15 mouse cellular contexts compared by ENCODE assay signal in genomic region chr19:32492339-32492738, GRCm38 (mm10). TPM values are rescaled to one million over a fixed set of nuclear protein-coding genes. Genes with fewer than 3 reads are reported as not detected.
DNase-seq lines count a peak whose midpoint lies in the region; ATAC-seq and TF ChIP-seq lines count a peak whose summit lies in the region.
"Had no signal": no experiment of that assay in that cellular context is flagged by ENCODE, and none has a peak within 500 bp of the region (broad histone marks: within the 10 kb centered on the region; RNA-seq: fewer than 3 reads in every experiment).

No protein-coding gene starts in this region.

- CTCF ChIA-PET in Patski (lab: Charles Lee) = no interaction called here

- H3K4me2 ChIP-seq in hindbrain, postnatal 0 days (ENCODE audit: low read depth, low read length) = no peak overlapping the region
- no peak overlapping the region for H3K4me2 ChIP-seq in hindbrain, embryonic 13.5 days
- H3K4me2 ChIP-seq: embryonic facial prominence, embryonic 12.5 days; forebrain, embryonic 15.5 days; hindbrain, embryonic 14.5 days had no signal

- intact Hi-C loops in left cerebral cortex, adult 2 months (cut with DNase I) = no loop called here

- H3K9me3 ChIP-seq in hindbrain, postnatal 0 days (ENCODE audit: low read length) = no peaks in the 10 kb centered on the region
- no peaks in the 10 kb centered on the region for H3K9me3 ChIP-seq in hindbrain, embryonic 13.5 days
- H3K9me3 ChIP-seq: embryonic facial prominence, embryonic 12.5 days; forebrain, embryonic 15.5 days had no signal

- DNase-seq in hindbrain, postnatal 0 days (ENCODE audit: low spot score) = no peak
- no peak for DNase-seq in left cerebral cortex, adult 2 months (ENCODE audit: extremely low spot score in 1 of 2, low spot score in 2 of 2)
- DNase-seq in left cerebral cortex, adult 18-20 months (ENCODE audit: low spot score in 2 of 2) = no peak
- DNase-seq in Patski (ENCODE audit: low read depth, low spot score) = no peak
- no peak for DNase-seq in urinary bladder, postnatal 36 days (ENCODE audit: low spot score in 2 of 2)
- DNase-seq: adrenal gland, postnatal 10 days; cerebellum, adult 11 months; cerebellum, adult 8-10 months; cerebellum, postnatal 14 days; gastrocnemius, postnatal 14 days; heart, postnatal 10 days had no signal

- POLR2A ChIA-PET in Patski (lab: Charles Lee) = no interaction called here

- H3K27me3 ChIP-seq in hindbrain, postnatal 0 days (ENCODE audit: insufficient read depth, low read length) = no peaks in the 10 kb centered on the region
- no peaks in the 10 kb centered on the region for H3K27me3 ChIP-seq in hindbrain, embryonic 13.5 days
- H3K27me3 ChIP-seq in Patski = no peaks in the 10 kb centered on the region
- H3K27me3 ChIP-seq: embryonic facial prominence, embryonic 12.5 days; forebrain, embryonic 15.5 days had no signal

- in situ Hi-C loops in Patski (cut with MboI; ENCODE audit: low pct_unique_long_range_greater_than_20kb) = loop anchor here (10.0 kb wide), 1 partner anchor 518 kb away; no protein-coding TSS in a partner anchor

- ATAC-seq in hindbrain, postnatal 0 days = no peak
- no peak for ATAC-seq in hindbrain, embryonic 13.5 days (ENCODE audit: low FRiP score)
- ATAC-seq in Patski = no peak
- ATAC-seq: forebrain, embryonic 15.5 days had no signal

- no peak overlapping the region for H3K9ac ChIP-seq in hindbrain, postnatal 0 days (replicated peaks; ENCODE audit: low read length)
- H3K9ac ChIP-seq in hindbrain, embryonic 13.5 days = no peak overlapping the region
- H3K9ac ChIP-seq: embryonic facial prominence, embryonic 12.5 days; forebrain, embryonic 15.5 days; hindbrain, embryonic 14.5 days had no signal

- 98% methylated on average over 3 of the region's 3 CpGs for WGBS in hindbrain, postnatal 0 days
- WGBS in hindbrain, embryonic 13.5 days = 98% methylated on average over 3 of the region's 3 CpGs

- no peaks in the 10 kb centered on the region for H3K4me1 ChIP-seq in hindbrain, postnatal 0 days (ENCODE audit: insufficient read depth, low read length)
- peaks cover 15% of the 10 kb centered on the region for H3K4me1 ChIP-seq in hindbrain, embryonic 13.5 days (replicated peaks)

- H3K36me3 ChIP-seq in hindbrain, postnatal 0 days (ENCODE audit: insufficient read depth, low read length) = peaks cover 6% of the 10 kb centered on the region; the same call in 1 of the 2 replicates
- H3K36me3 ChIP-seq in hindbrain, embryonic 13.5 days = peaks cover 42% of the 10 kb centered on the region

- no peak overlapping the region for H3K27ac ChIP-seq in hindbrain, postnatal 0 days
- H3K27ac ChIP-seq in hindbrain, embryonic 13.5 days = no peak overlapping the region
- no peak overlapping the region for H3K27ac ChIP-seq in left cerebral cortex, adult 2 months
- H3K27ac ChIP-seq: embryonic facial prominence, embryonic 12.5 days; forebrain, embryonic 15.5 days; hindbrain, embryonic 14.5 days had no signal

- TF ChIP-seq CTCF in hindbrain, postnatal 0 days (IDR thresholded peaks at IDR 0.05; ENCODE audit: low read depth) = peak; percentile 7; the same call in 1 of the 2 replicates
- peak; percentile 26 for TF ChIP-seq CTCF in left cerebral cortex, adult 2 months (IDR thresholded peaks at IDR 0.05)
- peak; percentile 37 for TF ChIP-seq CTCF in Patski (IDR thresholded peaks at IDR 0.05)

- no peak overlapping the region for H3K4me3 ChIP-seq in hindbrain, postnatal 0 days (ENCODE audit: low read length)
- H3K4me3 ChIP-seq in hindbrain, embryonic 13.5 days = no peak overlapping the region
- no peak overlapping the region for H3K4me3 ChIP-seq in left cerebral cortex, adult 2 months
- H3K4me3 ChIP-seq: embryonic facial prominence, embryonic 12.5 days; forebrain, embryonic 15.5 days had no signal

RNA-seq across cellular contexts. Expression of gene Minpp1, which starts 6.8 kb away (rescaled TPM):
- 119 and 144 TPM in 2 replicates for total RNA-seq in hindbrain, postnatal 0 days (2014; rRNA removed)
- 59.1 and 60.2 TPM in 2 replicates for polyA plus RNA-seq in hindbrain, postnatal 0 days (2015; fragmentation: Nextera tagmentation; extraction: Ambion mirVana)
- polyA plus RNA-seq in hindbrain, embryonic 13.5 days (2015; fragmentation: Nextera tagmentation; extraction: Ambion mirVana) = 53.0 and 55.0 TPM in 2 replicates
- 10 to 100 TPM; 66.3 to 71.3 TPM for total RNA-seq in left cerebral cortex, adult 2 months (2021)
- total RNA-seq in left cerebral cortex, adult 18-20 months (2021) = 10 to 100 TPM; 66.5 to 68.9 TPM
- 50.8 TPM for polyA plus RNA-seq in Patski (2021)

RNA-seq across cellular contexts. Expression of gene Rpl9-ps6, which starts 26.0 kb away (rescaled TPM):
- 27.9 and 35.0 TPM in 2 replicates for total RNA-seq in hindbrain, postnatal 0 days (2014; rRNA removed)
- polyA plus RNA-seq in hindbrain, postnatal 0 days (2015; fragmentation: Nextera tagmentation; extraction: Ambion mirVana) = 53.9 and 65.0 TPM in 2 replicates
- polyA plus RNA-seq in hindbrain, embryonic 13.5 days (2015; fragmentation: Nextera tagmentation; extraction: Ambion mirVana) = 72.9 and 82.1 TPM in 2 replicates
- total RNA-seq in left cerebral cortex, adult 2 months (2021) = 10 to 100 TPM; 29.3 to 40.0 TPM
- total RNA-seq in left cerebral cortex, adult 18-20 months (2021) = 10 to 100 TPM; 34.2 to 43.4 TPM
- 38.9 TPM for polyA plus RNA-seq in Patski (2021)
